Mouse (Mus musculus) midbrain, embryonic 16.5 days (tissue): ENCODE results near the gene Polr1a. TPM values are rescaled to one million over a fixed set of nuclear protein-coding genes. Genes with fewer than 3 reads are reported as not detected.

ENCODE experiments used
- ATAC-seq: fragments of 200-750 bp; cut with Nextera tagmentation; 2 replicates; pipeline ENCODE4 v1.8.0; 2017; ENCODE audit warnings: moderate TSS enrichment
- H3K27ac ChIP-seq: fragments of 300-500 bp; sonication (generic); 2 replicates; pipeline ENCODE4 v1.5.1; 2014; ENCODE audit warnings: mild to moderate bottlenecking, low read length, mixed read lengths
- H3K27me3 ChIP-seq: fragments of 300-500 bp; sonication (generic); 2 replicates; pipeline ENCODE4 v1.6.1; 2014; ENCODE audit warnings: low read depth, low read length, mixed read lengths; ENCODE audit not compliant: control insufficient read depth, insufficient read depth
- H3K36me3 ChIP-seq: fragments of 300-500 bp; sonication (generic); 2 replicates; pipeline ENCODE4 v1.6.1; 2014; ENCODE audit warnings: mild to moderate bottlenecking, low read length, moderate library complexity, mixed read lengths; ENCODE audit not compliant: control insufficient read depth, insufficient read depth
- H3K4me1 ChIP-seq: fragments of 300-500 bp; sonication (generic); 2 replicates; pipeline ENCODE4 v1.6.1; 2014; ENCODE audit warnings: mild to moderate bottlenecking, low read length, mixed read lengths; ENCODE audit not compliant: control insufficient read depth, insufficient read depth
- H3K4me2 ChIP-seq: fragments of 300-500 bp; sonication (generic); 2 replicates; pipeline ENCODE4 v1.6.1; 2014; ENCODE audit warnings: mild to moderate bottlenecking, low read length, mixed read lengths
- H3K4me3 ChIP-seq: fragments of 300-500 bp; sonication (generic); 2 replicates; pipeline ENCODE4 v1.5.1; 2014; ENCODE audit warnings: low read depth, mild to moderate bottlenecking, low read length, moderate library complexity, mixed read lengths
- H3K9ac ChIP-seq: fragments of 300-500 bp; sonication (generic); 2 replicates; pipeline ENCODE4 v1.6.1; 2014; ENCODE audit warnings: low read depth, low read length, mixed read lengths
- H3K9me3 ChIP-seq: fragments of 300-500 bp; sonication (generic); replicated peaks from 2 replicates; pipeline ENCODE4 v1.6.1; 2014; ENCODE audit warnings: mild to moderate bottlenecking, low read length, mixed read lengths; ENCODE audit not compliant: control insufficient read depth, poor library complexity, severe bottlenecking
- WGBS: fragments of 180-500 bp; shearing (Covaris S2); extraction: QIAGEN DNeasy Blood & Tissue Kit; methylation state at CpG from one replicate; pipeline ENCODE4 v1.1.7; 2014; 5-methylcytosine and 5-hydroxymethylcytosine counted together
- polyA plus RNA-seq: library from polyadenylated mRNA; unstranded; fragments of >200 nt; fragmentation: Nextera tagmentation; extraction: Ambion mirVana; gene quantifications from 2 replicates; pipeline ENCODE4 v1.2.1, GENCODE M21; 2015

The Polr1a gene
- polyA plus RNA-seq, 1 experiment from 2014 or later, result 18.6 TPM

DNA sequence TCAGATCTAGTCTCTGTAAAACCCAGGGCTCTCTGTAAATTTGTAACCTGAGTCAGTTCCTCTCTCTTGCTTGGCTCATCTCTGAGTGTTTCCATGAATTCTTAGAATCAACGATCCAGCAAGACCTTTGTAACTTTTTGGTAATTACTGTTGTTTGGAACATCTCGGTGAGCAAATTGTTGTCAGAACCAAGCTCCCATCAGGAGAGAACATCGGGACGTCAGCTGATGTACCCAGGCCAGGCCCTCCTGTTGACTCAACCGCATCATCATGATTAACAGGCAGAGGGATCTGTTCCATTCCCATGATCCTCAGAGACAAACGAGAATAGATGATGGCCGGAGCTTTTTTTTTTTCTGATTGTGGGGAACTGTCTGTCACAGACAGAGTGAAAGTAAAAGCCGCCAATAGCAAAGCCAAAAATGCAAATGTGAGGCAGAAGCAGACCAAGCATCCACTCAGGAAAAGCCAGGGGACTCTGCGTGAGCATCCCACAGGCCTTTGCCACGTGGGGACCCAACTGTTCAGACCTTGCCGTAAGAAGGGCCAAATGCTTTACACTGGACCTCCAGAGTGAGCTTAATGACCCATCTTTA, 91.2 kb downstream of the Polr1a start:
- H3K27me3 ChIP-seq, result no peaks in the 10 kb centered on the region
- H3K4me3 ChIP-seq, result no peak overlapping the region
- no peak overlapping the region for H3K27ac ChIP-seq
- no peak overlapping the region for H3K9ac ChIP-seq
- H3K4me1 ChIP-seq, result no peaks in the 10 kb centered on the region
- no peaks in the 10 kb centered on the region for H3K36me3 ChIP-seq
- no peak overlapping the region for H3K4me2 ChIP-seq
- 0 out of 2 replicates have a peak, but pooled peaks cover 3% of the 10 kb centered on the region for H3K9me3 ChIP-seq
- WGBS, result 83% methylated on average over 11 of the region's 11 CpGs
- ATAC-seq, result no peak

- H3K27me3 ChIP-seq, result no peaks in the 10 kb centered on the region
- no peak overlapping the region for H3K4me3 ChIP-seq
- no peak overlapping the region for H3K4me2 ChIP-seq
- no peaks in the 10 kb centered on the region for H3K4me1 ChIP-seq
- no peak overlapping the region for H3K9ac ChIP-seq
- H3K36me3 ChIP-seq, result no peaks in the 10 kb centered on the region
- no peaks in the 10 kb centered on the region for H3K9me3 ChIP-seq
- ATAC-seq, result no peak
- WGBS, result 90% methylated on average over 5 of the region's 5 CpGs
- no peak overlapping the region for H3K27ac ChIP-seq
These were observed 92.4 kb downstream of the Polr1a start for GRCm38 (mm10) chr6:72001220-72001777.

- no peak for ATAC-seq
- WGBS, result 78% methylated on average over 3 of the region's 3 CpGs
- Histone ChIP-seq H3K27me3 (no peaks in the 10 kb centered on the region), H3K4me3 (no peak overlapping the region), H3K9me3 (no peaks in the 10 kb centered on the region), H3K4me1 (no peaks in the 10 kb centered on the region), H3K27ac (no peak overlapping the region), H3K9ac (no peak overlapping the region), H3K4me2 (no peak overlapping the region), H3K36me3 (no peaks in the 10 kb centered on the region)
These were observed 98.8 kb downstream of the Polr1a start for GRCm38 (mm10) chr6:72007411-72008212.

DNA sequence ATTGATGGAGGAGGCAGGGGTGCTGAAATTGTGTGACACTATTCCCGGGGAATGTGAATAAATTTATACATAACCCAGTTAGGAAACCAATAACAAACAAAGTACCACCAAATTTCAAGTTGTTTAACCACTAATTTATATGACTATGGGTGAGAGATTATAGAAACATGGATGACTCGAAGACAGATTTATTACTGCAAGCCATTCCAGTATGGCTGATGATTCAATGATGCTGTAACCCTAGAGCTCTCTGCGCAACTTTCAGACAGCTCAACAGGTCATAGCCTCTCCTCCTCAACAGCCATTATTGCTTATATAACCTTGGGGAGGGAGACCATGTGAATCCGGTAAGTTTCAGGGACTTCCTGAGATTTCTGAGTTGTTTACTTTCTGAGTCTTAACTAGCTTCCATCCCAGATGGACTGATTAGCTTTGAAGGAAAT, 99.4 kb downstream of the Polr1a start:
- ATAC-seq, result no peak
- H3K4me1 ChIP-seq, result no peaks in the 10 kb centered on the region
- no peaks in the 10 kb centered on the region for H3K9me3 ChIP-seq
- H3K4me2 ChIP-seq, result no peak overlapping the region
- H3K27me3 ChIP-seq, result no peaks in the 10 kb centered on the region
- H3K27ac ChIP-seq, result no peak overlapping the region
- H3K4me3 ChIP-seq, result no peak overlapping the region
- WGBS, result 91% methylated on average over 4 of the region's 4 CpGs
- no peak overlapping the region for H3K9ac ChIP-seq
- H3K36me3 ChIP-seq, result no peaks in the 10 kb centered on the region

DNA sequence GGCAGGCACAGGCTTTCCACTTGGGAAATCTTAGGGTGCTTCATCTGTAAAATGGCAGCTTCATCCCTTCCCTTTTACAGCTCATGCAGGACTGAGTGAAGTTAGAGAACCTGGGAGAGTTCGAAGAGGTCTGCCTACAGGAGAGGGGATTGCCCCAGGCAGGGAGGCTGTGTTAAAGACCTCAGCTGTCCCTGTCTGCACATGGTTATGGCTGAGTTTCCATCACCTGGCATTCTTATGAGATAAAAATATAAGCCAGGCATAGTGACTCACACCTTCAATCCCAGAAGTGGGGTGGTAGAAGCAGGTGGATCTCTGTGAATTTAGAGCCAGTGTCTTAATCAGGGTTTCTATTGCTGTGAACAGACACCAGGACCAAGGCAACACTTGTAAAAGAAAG, 100.6 kb downstream of the Polr1a start:
- no peaks in the 10 kb centered on the region for H3K27me3 ChIP-seq
- no peaks in the 10 kb centered on the region for H3K9me3 ChIP-seq
- no peak overlapping the region for H3K27ac ChIP-seq
- no peak overlapping the region for H3K9ac ChIP-seq
- 88% methylated on average over 1 of the region's 1 CpGs for WGBS
- no peaks in the 10 kb centered on the region for H3K4me1 ChIP-seq
- H3K36me3 ChIP-seq, result no peaks in the 10 kb centered on the region
- ATAC-seq, result no peak
- H3K4me2 ChIP-seq, result no peak overlapping the region
- no peak overlapping the region for H3K4me3 ChIP-seq

GRCm38 (mm10) chr6:72014033-72014432, 105.2 kb downstream of the Polr1a start:
- 45% methylated on average over 4 of the region's 4 CpGs for WGBS
- H3K4me2 ChIP-seq, result no peak overlapping the region
- ATAC-seq, result no peak
- no peak overlapping the region for H3K4me3 ChIP-seq
- H3K36me3 ChIP-seq, result no peaks in the 10 kb centered on the region
- no peaks in the 10 kb centered on the region for H3K9me3 ChIP-seq
- no peaks in the 10 kb centered on the region for H3K27me3 ChIP-seq
- no peak overlapping the region for H3K9ac ChIP-seq
- H3K4me1 ChIP-seq, result no peaks in the 10 kb centered on the region
- H3K27ac ChIP-seq, result no peak overlapping the region

- H3K27me3 ChIP-seq, result no peaks in the 10 kb centered on the region
- no peaks in the 10 kb centered on the region for H3K9me3 ChIP-seq
- H3K4me1 ChIP-seq, result no peaks in the 10 kb centered on the region
- no peak for ATAC-seq
- no peak overlapping the region for H3K27ac ChIP-seq
- H3K4me3 ChIP-seq, result no peak overlapping the region
- no peaks in the 10 kb centered on the region for H3K36me3 ChIP-seq
- no peak overlapping the region for H3K9ac ChIP-seq
- 73% methylated on average over 6 of the region's 6 CpGs for WGBS
- no peak overlapping the region for H3K4me2 ChIP-seq
These were observed 109.2 kb downstream of the Polr1a start for GRCm38 (mm10) chr6:72018052-72018451.

DNA sequence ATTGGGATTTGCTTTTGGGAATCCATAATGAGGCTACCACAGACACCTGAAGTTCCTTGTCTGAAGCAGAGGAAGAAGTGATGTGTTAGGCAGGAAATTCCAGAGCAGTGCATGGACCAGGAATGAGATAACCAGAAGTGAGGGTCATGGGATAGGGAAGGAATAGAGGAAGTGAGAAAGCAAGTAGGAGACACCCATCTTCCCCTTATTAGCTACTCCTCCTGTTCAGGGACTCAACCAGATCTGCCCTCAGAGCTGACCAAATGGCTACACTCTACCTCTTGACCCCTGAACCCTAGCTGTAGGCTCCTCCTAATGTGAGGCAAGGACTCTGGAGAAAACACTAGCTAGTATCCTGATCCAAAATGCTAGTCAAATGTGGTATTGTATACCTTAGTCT, 116.6 kb downstream of the Polr1a start:
- H3K4me3 ChIP-seq, result no peak overlapping the region
- no peak overlapping the region for H3K9ac ChIP-seq
- H3K4me2 ChIP-seq, result no peak overlapping the region
- no peaks in the 10 kb centered on the region for H3K36me3 ChIP-seq
- ATAC-seq, result no peak
- no peak overlapping the region for H3K27ac ChIP-seq
- H3K4me1 ChIP-seq, result no peaks in the 10 kb centered on the region
- H3K27me3 ChIP-seq, result no peaks in the 10 kb centered on the region
- H3K9me3 ChIP-seq, result no peaks in the 10 kb centered on the region

DNA sequence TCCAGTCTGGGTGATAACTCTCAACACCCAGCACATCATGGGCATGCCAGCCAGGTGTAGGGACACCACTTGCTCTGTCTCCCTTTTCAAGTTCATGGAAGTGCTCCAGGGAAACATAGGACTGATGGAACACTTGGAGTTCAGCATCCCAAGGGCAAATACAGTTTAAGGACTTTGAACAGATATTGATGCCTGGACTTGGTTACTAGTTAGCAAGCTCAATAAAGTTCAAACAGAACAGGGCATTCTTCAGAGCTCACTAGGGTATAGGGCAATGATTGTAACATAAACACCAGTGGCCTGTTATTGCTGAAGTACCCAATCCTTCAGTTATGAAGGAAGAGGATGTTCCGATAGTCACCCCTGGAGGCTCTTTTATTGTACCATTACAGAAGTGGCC, 119.2 kb downstream of the Polr1a start:
- H3K27me3 ChIP-seq, result no peaks in the 10 kb centered on the region
- H3K36me3 ChIP-seq, result no peaks in the 10 kb centered on the region
- no peak overlapping the region for H3K27ac ChIP-seq
- H3K9me3 ChIP-seq, result no peaks in the 10 kb centered on the region
- H3K4me2 ChIP-seq, result no peak overlapping the region
- H3K9ac ChIP-seq, result no peak overlapping the region
- 93% methylated on average over 1 of the region's 1 CpGs for WGBS
- ATAC-seq, result no peak
- no peak overlapping the region for H3K4me3 ChIP-seq
- H3K4me1 ChIP-seq, result no peaks in the 10 kb centered on the region
